Mouse (Mus musculus) neural tube, embryonic 10.5 days (tissue): ENCODE results near the gene Gulp1.

Experiments
- DNase-seq: peaks from one replicate; pipeline ENCODE4 v3.0.0-alpha.2; 2017; ENCODE audit warnings: low spot score; ENCODE audit errors: extremely low spot score

Gulp1 gene

DNA sequence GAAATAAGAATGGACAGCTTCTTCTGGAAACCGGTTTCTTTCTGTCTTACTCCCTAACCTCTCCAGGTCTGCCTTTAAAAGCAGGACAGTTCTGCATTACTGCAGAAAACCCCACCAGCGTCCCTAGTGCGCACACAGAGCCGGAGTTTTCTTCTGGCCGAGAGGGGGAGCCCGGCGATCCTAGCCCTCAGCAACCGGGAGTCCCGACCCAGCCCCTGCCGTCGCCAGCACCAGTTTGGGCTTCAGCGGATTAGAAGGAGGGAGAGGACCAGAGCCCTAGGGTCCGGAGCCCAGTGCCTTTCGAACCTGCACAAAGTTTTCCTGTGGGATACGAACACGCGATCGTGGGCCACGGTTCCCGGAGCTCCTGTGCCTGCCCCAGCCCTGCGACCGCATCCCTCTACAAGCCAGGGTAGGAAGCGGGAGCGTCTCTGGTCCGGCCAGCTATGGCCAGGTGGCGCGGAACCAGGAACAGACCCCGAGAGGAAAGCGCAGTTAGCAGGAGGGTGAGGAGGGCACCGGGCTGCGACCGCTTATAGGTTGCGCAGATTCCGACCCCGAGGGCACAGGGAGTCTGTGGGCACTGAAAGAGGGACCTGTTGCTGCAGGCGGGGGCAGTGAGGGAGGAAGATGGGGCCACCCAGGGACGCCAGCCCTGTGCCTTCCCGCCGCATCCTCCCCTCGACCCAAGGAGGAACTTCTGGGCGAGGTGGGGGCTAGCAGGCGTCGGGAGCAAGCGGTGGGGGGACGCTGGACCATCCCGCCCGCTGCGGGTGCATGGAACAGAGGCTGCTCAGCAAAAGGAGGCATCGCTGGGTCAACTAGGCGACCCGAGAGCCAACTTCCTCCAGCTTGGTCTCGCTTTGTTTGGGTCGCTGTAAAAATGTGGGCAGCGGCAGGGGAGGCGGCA is at the start of gene Gulp1:
Gene Gulp1, plus strand, starts transcription at position 51 of the 910 bp plus-strand sequence.
- DNase-seq: peak; percentile 87

DNA sequence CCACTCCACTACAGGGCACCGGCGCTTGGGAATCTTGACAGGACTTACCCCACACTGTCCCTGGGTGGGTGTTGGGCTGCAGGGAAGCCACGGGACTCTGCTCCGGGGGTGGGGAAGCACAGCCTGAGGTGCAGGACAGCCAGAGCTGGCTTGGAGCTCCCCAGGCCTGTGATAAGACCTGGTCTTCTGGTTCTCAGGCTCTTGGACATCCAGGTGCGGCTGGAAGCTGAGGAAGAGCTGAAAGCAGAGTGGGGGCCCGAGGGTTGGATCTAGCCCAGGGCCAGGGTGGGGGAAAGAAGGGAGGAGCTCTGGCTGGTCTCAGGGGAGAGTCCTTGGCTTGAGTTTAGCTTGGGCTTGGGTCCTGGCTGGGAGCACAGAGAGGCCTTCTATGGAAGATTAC is 1.1 kb upstream of the Gulp1 start:
- no peak for DNase-seq

DNA sequence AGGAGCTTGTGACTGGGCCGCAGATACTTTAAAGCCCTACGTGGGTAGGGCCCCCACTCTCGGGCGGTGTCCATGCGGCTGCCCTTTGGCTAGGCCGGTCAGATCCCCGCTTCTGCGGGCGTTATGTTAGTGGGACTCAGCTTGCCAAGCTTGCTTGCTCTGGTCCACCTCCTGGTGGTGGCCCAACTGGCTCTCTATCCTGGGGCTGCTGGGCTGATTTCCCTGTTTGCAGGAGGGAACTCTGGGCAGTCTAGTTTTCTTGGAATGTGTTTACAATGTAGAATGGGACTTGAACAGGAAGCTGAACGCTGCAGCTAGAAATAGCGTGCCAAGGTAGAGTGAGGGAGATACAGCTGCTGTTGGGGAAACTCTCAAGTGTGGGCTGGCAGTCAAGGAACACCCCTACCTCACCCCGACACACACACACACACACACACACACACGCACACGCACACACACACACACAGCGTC is 1.1 kb downstream of the Gulp1 start:
- DNase-seq: peak; percentile 76

DNA sequence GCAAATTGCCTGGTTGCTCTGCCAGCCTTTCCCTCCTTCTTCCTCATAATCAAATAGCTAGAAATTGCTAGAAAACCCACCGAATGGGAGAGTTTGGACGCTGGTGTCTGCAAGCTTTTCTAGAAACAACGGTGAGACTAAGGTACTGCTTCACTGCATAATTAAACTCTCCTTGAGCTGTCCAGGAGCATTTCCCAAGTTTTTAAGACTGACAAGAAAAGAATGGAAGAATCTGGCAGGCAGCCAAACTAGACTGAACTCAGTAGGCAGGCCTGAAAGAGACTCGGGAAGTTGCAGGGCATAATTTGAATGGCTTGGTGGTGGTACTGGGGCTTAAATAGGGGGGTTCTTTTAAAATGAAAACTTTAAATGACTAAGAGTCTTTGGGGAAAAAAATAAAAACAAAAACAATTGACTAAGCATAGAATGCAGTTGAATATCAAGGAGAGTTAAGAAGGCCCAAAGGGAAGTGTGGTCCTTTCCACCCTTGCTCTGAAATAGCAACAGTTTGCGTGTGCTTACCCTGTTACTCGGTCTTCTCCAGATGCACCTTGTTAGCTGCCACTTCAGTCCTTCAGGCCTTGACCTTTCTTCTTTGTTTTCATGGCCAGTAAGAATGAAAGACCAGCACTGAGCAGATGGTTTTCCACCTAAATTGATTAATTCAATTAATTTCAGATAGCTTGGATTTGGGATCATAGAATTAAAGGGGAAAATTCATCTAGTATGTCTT is 2.0 kb downstream of the Gulp1 start:
- peak; percentile 23 for DNase-seq

DNA sequence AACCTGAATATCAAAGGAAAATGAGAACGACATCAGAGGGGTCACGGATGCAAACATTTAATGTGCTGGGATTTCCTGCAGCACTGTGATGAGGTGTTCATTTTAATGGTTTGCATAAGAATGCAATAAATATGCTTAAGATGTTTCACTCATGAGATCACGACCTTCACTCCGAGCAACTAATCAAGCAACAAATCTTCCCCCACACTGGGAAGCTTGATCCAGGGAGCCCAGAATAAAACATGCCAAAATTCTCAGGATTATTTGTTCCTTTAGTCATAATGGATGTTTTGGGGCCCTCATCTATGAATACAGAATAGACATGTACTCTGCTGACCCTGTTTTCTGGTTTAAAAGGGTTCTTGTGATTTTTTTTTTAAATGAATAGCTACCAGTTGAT is 16.1 kb downstream of the Gulp1 start:
- DNase-seq: no peak

DNA sequence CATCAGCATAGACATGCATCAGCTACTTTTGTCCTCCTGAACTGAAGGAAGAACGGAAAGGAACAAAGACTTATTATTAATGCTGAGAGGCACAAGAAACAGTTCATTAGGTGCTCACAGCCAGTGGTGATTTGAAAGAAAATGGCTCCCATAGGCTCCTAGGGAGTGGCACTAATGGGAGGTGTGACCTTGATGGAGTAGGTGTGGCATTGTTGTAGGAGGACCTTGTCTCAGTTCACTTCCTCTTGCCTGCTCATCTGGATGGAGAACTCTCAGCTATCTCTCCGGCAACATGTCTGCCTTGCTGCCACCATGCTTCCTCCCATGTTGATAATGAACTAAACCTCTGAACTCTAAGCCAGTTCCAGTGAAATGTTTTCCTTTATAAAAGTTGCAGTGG is 17.0 kb downstream of the Gulp1 start:
- DNase-seq: no peak

DNA sequence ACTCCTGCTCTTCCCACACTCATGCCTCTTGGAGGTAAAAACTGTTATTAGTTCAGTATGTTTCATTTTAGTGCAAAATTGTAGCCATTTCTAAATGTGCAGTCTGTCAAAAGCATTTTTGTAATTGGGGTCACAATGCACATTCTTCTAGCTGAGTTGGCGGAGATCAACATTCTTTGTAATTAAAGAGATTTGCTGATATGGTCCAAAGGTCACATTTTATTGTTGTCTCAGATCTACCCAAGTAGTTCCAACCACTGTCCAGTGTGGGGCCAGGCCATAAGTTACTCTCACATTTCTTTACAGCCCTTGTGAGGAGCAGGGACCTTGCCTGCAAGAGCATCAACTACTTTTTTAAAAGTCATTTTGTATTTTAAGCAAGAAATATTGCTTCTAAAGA is 24.7 kb downstream of the Gulp1 start:
- DNase-seq: no peak

DNA sequence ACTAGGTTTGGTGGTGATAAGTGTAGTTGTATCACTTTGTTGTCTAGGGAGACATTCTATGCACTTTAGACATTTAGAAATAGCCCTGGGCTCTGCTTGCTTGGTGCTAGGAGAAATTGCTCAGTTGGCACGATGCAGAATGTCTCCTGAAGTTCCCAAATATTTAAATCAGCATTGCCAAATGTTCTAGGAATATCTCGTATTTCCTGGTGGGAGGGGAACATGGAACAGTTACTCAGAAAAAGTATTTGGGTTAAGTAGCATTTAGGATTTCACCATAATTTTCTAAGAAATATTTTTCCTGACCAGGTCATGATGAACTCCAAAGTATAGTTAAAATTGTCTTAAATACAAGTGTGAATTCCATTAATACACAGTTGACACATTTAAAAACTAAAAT is 25.3 kb downstream of the Gulp1 start:
- DNase-seq: no peak

DNA sequence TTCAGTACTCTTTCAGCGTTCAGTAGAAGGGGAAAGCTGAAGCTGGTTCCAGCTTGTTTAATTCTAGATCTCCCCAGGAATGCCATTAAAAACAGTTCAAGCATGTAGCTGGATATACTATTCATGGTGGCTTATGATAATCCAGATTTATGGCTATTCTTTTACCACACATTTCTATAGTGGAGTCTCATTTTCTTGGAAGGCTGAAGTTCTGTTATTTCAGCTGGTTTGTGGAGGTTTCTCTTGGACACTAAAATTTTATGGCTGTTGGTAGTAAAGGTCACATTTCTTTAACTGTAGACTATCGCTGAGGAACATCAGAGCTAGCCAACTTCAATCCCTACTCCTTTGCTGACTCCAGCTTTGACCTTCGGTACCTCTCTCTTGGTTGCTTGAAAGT is 29.1 kb downstream of the Gulp1 start:
- DNase-seq: no peak

DNA sequence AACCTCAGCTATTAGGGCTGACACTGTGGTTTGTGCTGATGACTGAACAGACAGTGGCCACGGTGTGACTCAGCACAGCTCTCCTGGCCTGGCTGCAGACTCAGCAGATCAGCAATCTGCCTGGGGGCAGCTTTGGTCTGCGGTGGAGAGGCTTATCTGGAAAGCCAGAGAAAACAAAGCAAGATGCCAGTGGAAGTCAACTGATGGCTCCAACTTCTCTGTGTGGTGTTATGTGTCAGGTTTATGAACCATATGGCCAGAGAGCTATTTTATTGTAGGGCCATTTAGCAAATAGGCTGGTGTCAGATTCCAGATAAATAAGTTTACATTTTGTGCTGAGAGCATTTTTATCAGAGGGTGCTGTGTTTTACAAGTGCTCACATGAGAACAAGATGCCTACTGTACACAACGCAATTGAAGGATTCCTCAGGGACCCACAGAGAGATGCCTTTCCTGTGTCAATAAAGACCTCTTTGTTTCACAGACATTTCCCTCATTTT is 33.6 kb downstream of the Gulp1 start:
- peak; percentile 38 for DNase-seq

DNA sequence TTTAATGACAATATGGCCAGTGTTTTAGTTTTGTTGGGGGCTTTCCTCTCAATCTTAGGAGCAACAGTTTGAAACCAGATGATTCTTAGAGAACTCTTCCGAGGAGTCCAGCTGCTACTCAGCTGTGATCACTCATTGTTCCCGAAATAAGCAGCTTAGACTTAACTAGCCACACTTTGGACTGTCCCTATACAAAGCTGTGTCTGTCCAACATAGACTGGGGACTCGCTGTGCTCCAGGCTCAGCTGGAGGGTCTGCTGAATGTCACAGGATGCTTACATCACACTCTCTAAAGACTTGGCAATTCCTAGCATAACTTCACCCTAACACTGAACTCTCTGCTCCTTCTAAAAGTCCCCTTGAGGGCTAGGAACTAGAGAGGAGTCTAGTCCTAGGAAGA is 40.4 kb downstream of the Gulp1 start:
- no peak for DNase-seq

DNA sequence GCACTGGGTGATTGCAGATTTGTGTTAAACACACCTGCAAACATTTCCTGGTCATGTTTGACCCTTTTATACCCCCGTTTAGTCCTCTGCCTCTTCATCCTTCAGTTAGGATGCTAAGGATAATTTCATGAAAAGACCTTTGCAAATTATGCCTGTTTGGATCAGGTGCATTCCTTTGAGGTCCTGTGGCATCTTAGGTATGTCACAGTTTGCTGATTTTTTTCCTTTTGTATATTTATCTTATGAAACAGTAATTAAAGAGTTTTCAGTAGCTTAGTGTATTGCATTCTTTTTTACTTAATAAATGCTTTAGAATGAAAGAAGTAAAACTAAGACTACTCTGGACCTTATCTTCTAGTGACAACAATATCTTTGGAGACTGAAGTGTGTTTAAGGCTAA is 41.8 kb downstream of the Gulp1 start:
- no peak for DNase-seq

DNA sequence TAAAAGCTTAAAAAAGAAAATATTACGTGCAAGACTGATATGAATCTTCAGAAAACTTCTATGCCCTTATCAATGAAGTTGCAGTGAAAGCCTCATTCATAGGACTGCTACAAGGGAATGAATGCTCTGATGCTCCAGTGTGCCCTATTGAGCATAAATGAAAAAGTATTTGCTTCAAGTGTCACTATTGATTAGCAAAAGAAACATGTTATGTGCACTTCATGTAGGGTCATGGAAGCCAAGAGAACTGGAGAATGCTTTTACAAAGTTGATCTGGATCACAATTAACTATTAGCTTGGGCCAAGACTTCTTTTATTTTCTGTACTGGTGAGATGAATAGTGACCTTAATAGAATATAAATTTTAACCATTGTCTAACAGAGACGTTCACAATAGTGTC is 47.0 kb downstream of the Gulp1 start:
- DNase-seq: no peak

DNA sequence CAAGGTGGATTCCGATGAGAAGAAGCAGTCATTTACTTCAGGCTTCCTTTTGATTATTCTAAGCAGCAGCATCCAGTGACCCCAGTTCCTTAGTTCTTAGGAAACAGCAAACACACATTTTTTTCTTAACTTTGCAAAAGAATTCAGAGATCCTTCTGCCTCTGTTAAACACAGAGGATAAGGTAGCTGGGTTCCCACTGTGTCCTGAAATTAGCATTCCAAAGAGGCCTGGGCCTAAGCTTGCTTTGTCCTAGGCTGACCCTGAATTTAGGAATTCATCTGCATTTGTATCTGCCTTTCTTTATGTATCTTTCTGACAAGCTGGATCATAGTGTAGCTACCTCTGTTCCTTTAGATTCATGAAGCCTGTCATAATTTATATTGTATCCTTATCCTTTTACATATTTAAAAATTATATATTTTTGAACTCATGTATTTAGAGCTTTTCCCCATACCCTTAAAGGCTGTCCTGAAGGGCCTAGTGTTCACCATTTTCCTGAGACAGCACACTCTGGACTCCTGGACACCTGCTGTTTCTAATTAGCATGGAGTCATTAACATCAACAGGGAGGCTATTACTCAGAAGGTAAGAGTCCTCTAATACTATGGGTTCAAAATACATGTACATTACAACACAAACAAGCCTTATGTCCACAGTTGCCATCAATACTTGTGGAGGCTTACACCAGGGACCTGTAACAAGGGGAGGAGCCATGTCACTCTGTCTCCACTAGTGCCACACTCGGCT is 62.2 kb downstream of the Gulp1 start:
- no peak for DNase-seq

DNA sequence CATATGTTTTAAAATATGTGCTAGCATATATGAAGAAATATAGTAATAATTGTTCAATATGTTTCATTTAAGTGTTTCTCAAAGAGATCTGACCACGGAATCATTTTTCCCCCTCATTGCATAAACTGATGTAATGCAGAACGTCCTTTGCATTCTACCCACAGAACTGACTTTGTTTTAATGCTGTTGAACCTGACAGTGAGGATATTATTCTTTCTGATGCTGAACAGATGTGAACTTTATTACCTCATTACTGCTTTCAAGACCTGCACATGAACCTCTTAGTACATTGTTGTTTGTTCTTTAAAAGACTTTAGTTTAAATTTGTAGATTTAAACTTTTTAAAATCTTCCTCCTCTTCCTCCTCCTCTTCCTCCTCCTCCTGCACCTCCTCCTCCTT is 67.4 kb downstream of the Gulp1 start:
- DNase-seq: no peak

DNA sequence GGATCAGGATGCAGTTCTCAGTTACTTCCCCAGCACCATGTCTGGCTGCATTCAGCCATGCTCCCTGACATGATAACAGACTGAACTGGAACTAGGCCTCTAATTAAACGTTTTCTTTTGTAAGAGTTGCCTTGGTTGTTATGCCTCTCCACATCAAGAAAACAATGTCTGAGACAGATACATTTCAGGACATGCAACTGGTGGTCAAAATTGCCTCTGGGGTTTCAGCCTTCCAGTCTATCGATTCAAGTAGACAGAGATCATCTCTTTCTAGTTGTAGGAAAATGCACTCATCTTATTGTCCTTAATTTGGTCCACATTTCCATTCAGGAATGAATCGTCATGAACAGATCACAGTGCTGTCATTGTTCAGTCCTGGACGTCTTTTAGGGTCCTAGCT is 83.2 kb downstream of the Gulp1 start:
- DNase-seq: no peak

DNA sequence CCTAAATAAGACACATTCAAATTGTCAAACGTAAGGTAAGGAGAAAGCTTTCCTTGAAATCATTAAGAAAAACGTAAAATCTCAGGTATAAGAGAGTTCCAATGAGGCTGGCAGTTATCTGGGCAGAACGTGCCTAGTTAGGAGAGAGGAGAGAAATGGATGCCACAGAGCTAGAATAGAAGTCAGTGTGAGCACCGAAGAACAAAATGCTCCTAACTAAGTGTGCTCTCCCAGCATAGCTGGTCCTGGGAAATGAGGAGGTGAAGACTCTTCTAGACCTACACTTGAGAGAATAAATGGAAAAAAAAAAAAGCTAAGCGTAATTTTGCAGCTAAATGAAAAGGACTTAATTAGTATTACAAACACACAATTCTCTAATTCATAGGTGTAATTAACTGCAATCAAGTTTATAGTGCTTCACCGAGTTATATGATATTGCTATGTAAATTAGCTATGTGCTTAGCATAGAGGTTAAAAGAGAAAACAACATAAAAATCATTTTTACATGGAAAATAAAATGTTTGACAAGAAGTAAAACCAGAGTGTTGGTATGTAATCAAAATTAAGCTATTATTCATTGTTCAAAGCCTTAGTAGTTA is 94.5 kb downstream of the Gulp1 start:
- no peak for DNase-seq

DNA sequence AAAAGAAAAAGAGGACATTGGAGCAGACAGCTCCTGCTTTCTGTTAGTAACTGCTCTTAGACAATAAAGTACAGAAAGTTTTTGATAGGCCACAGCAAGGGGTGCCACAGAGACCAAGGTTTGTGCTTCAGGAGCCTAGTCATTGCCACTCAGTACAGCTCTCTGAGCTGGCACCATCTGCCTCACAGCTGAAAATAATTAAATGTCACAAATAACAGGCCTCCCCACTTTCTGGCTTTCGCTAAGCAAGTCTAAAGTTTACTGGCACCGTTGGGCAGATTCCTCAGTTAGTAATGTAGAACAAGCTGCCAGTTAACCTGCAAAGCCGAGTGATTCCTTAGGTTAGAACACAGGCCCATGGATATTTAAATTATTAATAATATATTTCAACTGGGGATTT is 127.7 kb downstream of the Gulp1 start:
- DNase-seq: peak; percentile 26

DNA sequence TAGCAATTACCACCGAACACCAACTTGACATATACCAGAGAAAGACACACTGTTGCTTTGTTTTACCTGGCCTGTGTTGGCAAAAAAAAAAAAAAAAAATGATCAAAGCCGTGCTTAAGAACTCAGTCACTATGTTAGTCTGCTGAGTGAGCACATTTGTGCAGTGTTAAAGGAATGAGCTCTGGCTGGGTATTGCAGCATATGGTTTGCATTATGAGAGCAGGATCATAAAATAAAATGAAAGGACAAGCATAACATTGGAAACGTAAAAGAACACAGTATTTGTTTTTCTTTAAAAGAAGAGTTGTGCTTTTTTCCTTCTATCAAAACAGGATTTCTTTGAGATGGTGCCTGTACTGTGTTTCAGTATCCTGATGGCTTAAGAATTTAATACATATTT is 128.1 kb downstream of the Gulp1 start:
- DNase-seq: no peak

DNA sequence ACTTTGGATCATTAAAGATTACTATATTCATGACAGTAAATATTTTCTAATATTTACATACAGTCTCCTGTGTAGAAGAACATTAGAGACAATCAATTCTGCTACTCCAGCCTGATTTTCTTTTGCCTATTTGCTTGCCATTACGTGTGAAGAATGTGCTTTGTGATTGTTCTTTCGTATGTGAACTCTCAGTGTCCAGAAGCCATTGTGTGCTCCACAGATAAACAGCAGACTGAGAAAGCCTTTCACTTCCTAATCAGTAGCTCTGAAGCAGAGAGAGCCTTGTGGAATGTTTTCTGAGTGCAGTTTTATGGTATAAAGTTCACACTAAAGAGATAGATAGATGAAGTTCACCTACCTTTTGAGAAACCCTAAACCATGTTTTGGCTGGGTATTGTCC is 131.2 kb downstream of the Gulp1 start:
- DNase-seq: no peak

DNA sequence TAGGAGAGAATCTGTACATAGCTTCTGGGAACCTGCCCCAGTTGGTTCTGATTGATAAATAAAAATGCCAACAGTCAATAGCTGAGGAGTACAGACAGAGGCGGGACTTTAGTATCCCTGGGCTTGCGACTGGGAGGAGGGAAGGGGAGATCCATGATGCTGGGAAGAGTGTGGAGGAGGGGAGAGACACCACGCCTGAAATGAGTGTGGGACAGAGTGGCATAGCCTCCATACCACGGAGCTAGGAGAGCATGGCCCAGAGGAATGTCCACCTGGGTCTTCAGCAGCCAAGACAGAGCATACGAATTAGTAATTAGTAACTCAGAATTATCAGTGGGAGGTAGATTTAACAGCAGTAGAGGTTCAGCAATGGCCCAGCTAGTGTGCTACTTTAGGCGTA is 132.4 kb downstream of the Gulp1 start:
- DNase-seq: no peak
